ENCODE assay signal across 14 mouse cellular contexts in genomic region chr9:52277954-52278700, GRCm38 (mm10).
A peak's percentile ranks its signal among the peaks of the same experiment; 100 is the strongest.
DNase-seq lines count a peak whose midpoint lies in the region; ATAC-seq and TF ChIP-seq lines count a peak whose summit lies in the region.
"Had no signal": no experiment of that assay in that cellular context is flagged by ENCODE, and none has a peak within 500 bp of the region (broad histone marks: within the 10 kb centered on the region; RNA-seq: fewer than 3 reads in every experiment).

No protein-coding gene starts in this region.

- no peak for TF ChIP-seq CTCF in hindbrain, postnatal 0 days (IDR thresholded peaks at IDR 0.05; ENCODE audit: low read depth)

- H3K4me3 ChIP-seq in hindbrain, embryonic 10.5 days: no peak overlapping the region
- H3K4me3 ChIP-seq in hindbrain, postnatal 0 days (ENCODE audit: low read length): no peak overlapping the region
- no peak overlapping the region for H3K4me3 ChIP-seq in forebrain, embryonic 14.5 days (ENCODE audit: low read depth, low read length)
- no peak overlapping the region for H3K4me3 ChIP-seq in midbrain, embryonic 14.5 days (replicated peaks; ENCODE audit: low read depth, low read length)
- H3K4me3 ChIP-seq: limb, embryonic 13.5 days; myocyte had no signal

- 38% methylated on average over 14 of the region's 14 CpGs for WGBS in hindbrain, embryonic 10.5 days
- 19% methylated on average over 14 of the region's 14 CpGs for WGBS in hindbrain, postnatal 0 days
- WGBS in forebrain, embryonic 14.5 days: 2% methylated on average over 14 of the region's 14 CpGs
- WGBS in midbrain, embryonic 14.5 days: 5% methylated on average over 14 of the region's 14 CpGs

- no peaks in the 10 kb centered on the region for H3K9me3 ChIP-seq in hindbrain, embryonic 10.5 days
- H3K9me3 ChIP-seq in hindbrain, postnatal 0 days (ENCODE audit: low read length): no peaks in the 10 kb centered on the region
- H3K9me3 ChIP-seq in forebrain, embryonic 14.5 days (replicated peaks; ENCODE audit: control insufficient read depth, low read length): no peaks in the 10 kb centered on the region
- no peaks in the 10 kb centered on the region for H3K9me3 ChIP-seq in midbrain, embryonic 14.5 days (ENCODE audit: control insufficient read depth, low read length)
- H3K9me3 ChIP-seq: limb, embryonic 13.5 days had no signal

- no peak overlapping the region for H3K9ac ChIP-seq in hindbrain, postnatal 0 days (replicated peaks; ENCODE audit: low read length)
- no peak overlapping the region for H3K9ac ChIP-seq in forebrain, embryonic 14.5 days (ENCODE audit: low read length)
- 0 out of 2 replicates have a peak overlapping the region, but pooled peaks have one; percentile 21 for H3K9ac ChIP-seq in midbrain, embryonic 14.5 days (replicated peaks; ENCODE audit: low read length)
- H3K9ac ChIP-seq: limb, embryonic 13.5 days had no signal

- H3K36me3 ChIP-seq in hindbrain, embryonic 10.5 days: no peaks in the 10 kb centered on the region
- no peaks in the 10 kb centered on the region for H3K36me3 ChIP-seq in hindbrain, postnatal 0 days (ENCODE audit: insufficient read depth, low read length)
- no peaks in the 10 kb centered on the region for H3K36me3 ChIP-seq in forebrain, embryonic 14.5 days (ENCODE audit: control insufficient read depth, insufficient read depth, low read length)
- no peaks in the 10 kb centered on the region for H3K36me3 ChIP-seq in midbrain, embryonic 14.5 days (ENCODE audit: control insufficient read depth, insufficient read depth, low read length)
- H3K36me3 ChIP-seq: limb, embryonic 13.5 days had no signal

- no peak overlapping the region; the same call in 1 of the 2 replicates for H3K4me2 ChIP-seq in hindbrain, postnatal 0 days (ENCODE audit: low read depth, low read length)
- peak overlapping the region; percentile 39 for H3K4me2 ChIP-seq in forebrain, embryonic 14.5 days (ENCODE audit: low read length)
- peak overlapping the region; percentile 27 for H3K4me2 ChIP-seq in midbrain, embryonic 14.5 days (ENCODE audit: low read length)
- H3K4me2 ChIP-seq: limb, embryonic 13.5 days had no signal

- H3K27me3 ChIP-seq in hindbrain, embryonic 10.5 days (ENCODE audit: insufficient read depth, poor library complexity, severe bottlenecking): no peaks in the 10 kb centered on the region
- no peaks in the 10 kb centered on the region for H3K27me3 ChIP-seq in hindbrain, postnatal 0 days (ENCODE audit: insufficient read depth, low read length)
- H3K27me3 ChIP-seq in forebrain, embryonic 14.5 days (replicated peaks; ENCODE audit: control insufficient read depth, insufficient read depth, low read length): no peaks in the 10 kb centered on the region
- H3K27me3 ChIP-seq in midbrain, embryonic 14.5 days (ENCODE audit: control insufficient read depth, insufficient read depth, low read length): no peaks in the 10 kb centered on the region
- H3K27me3 ChIP-seq: Patski had no signal

- DNase-seq in hindbrain, embryonic 10.5 days (ENCODE audit: low spot score): peak; percentile 18
- DNase-seq in hindbrain, postnatal 0 days (ENCODE audit: low spot score): no peak
- DNase-seq in R1 (ENCODE audit: low read depth, low spot score) (peak; percentile 59), MN1 (ENCODE audit: low spot score) (no peak)
- peak; percentile 91 for DNase-seq in forebrain, embryonic 14.5 days (ENCODE audit: low spot score)
- DNase-seq in midbrain, embryonic 14.5 days: peak; percentile 79
- no peak for DNase-seq in gastrocnemius, postnatal 10 days
- DNase-seq: heart, adult 18-20 months; lung, postnatal 10 days; thymus, postnatal 25 days had no signal

- H3K27ac ChIP-seq in hindbrain, embryonic 10.5 days: peak overlapping the region; percentile 77
- no peak overlapping the region for H3K27ac ChIP-seq in hindbrain, postnatal 0 days
- H3K27ac ChIP-seq in forebrain, embryonic 14.5 days (ENCODE audit: low read depth, low read length): peak overlapping the region; percentile 87
- peak overlapping the region; percentile 64 for H3K27ac ChIP-seq in midbrain, embryonic 14.5 days (replicated peaks; ENCODE audit: low read depth, low read length)
- H3K27ac ChIP-seq: limb, embryonic 13.5 days had no signal

- peaks cover 20% of the 10 kb centered on the region for H3K4me1 ChIP-seq in hindbrain, embryonic 10.5 days (replicated peaks)
- no peaks in the 10 kb centered on the region for H3K4me1 ChIP-seq in hindbrain, postnatal 0 days (ENCODE audit: insufficient read depth, low read length)
- peaks cover 21% of the 10 kb centered on the region for H3K4me1 ChIP-seq in forebrain, embryonic 14.5 days (ENCODE audit: control insufficient read depth, insufficient read depth, low read length)
- H3K4me1 ChIP-seq in midbrain, embryonic 14.5 days (ENCODE audit: control insufficient read depth, insufficient read depth, low read length): peaks cover 29% of the 10 kb centered on the region
- H3K4me1 ChIP-seq: limb, embryonic 13.5 days had no signal

- ATAC-seq in hindbrain, postnatal 0 days: no peak
- peak; percentile 94 for ATAC-seq in forebrain, embryonic 14.5 days
- ATAC-seq in midbrain, embryonic 14.5 days (ENCODE audit: low FRiP score, low TSS enrichment): peak; percentile 84; the same call in 1 of the 2 replicates
- no peak for ATAC-seq in megakaryocyte-erythroid progenitor cell, adult 5-6 weeks (replicated peaks; ENCODE audit: low FRiP score, low TSS enrichment, poor library complexity, severe bottlenecking)
- ATAC-seq: Patski had no signal

Comparison
In these comparisons a context has a peak if more than half of its experiments do, and no peak if none do; other contexts are left out.
1. DNase-seq: peak in hindbrain, embryonic 10.5 days (single experiment), R1 (single experiment), forebrain, embryonic 14.5 days (single experiment) and midbrain, embryonic 14.5 days (single experiment); none in hindbrain, postnatal 0 days (single experiment), gastrocnemius, postnatal 10 days (single experiment) and MN1 (single experiment).
2. ATAC-seq: peak in forebrain, embryonic 14.5 days (single experiment) and midbrain, embryonic 14.5 days (single experiment); none in hindbrain, postnatal 0 days (single experiment) and megakaryocyte-erythroid progenitor cell, adult 5-6 weeks (single experiment).